In the genomic region with DNA sequence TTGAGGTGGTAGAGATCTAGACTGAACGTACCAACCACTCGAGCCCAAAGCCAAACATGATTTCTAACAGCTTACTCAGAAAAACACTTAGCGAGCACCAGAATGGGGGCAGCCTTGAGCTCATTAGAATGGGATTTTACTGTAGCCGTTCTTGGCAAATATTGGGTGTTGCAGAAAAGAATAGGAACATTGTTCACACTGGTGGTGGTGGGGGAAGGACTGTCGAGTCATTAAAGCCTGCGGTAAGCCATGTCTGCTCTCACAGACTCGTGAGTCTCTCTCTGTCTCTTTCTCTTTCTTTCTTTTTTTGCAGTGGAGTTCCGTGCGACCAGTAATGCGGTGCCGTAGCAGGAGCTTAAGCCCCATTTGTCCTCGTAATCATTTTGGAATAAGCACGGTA, we compare ENCODE assay signal across 10 mouse cellular contexts. TPM values are rescaled to one million over a fixed set of nuclear protein-coding genes. Genes with fewer than 3 reads are reported as not detected.
DNase-seq lines count a peak whose midpoint lies in the region; ATAC-seq and TF ChIP-seq lines count a peak whose summit lies in the region.
"Had no signal": no experiment of that assay in that cellular context is flagged by ENCODE, and none has a peak within 500 bp of the region (broad histone marks: within the 10 kb centered on the region; RNA-seq: fewer than 3 reads in every experiment).

No protein-coding gene starts in this region.

- intact Hi-C loops in left cerebral cortex, adult 2 months (cut with DNase I), result no loop called here
- intact Hi-C loops in heart, postnatal 25 days (cut with DNase I), result no loop called here

- H3K27ac ChIP-seq in left cerebral cortex, adult 2 months, result no peak overlapping the region

- no peak for DNase-seq in frontal cortex, postnatal 14 days (ENCODE audit: low spot score in 2 of 2)
- peak; percentile 60 for DNase-seq in retina, postnatal 1 day
- DNase-seq in retina, embryonic 14.5 days (ENCODE audit: low spot score), result no peak
- DNase-seq in left cerebral cortex, adult 2 months (ENCODE audit: extremely low spot score in 1 of 2, low spot score in 2 of 2), result no peak
- DNase-seq in telencephalon, adult 2 months (ENCODE audit: low read depth, low spot score), result peak; percentile 39
- no peak for DNase-seq in right cerebral cortex, postnatal 36 days (ENCODE audit: low spot score in 2 of 2)
- DNase-seq in heart, postnatal 25 days (ENCODE audit: low spot score), result no peak
- DNase-seq: cerebellum, postnatal 25 days; liver, postnatal 0 days had no signal

- TF ChIP-seq CTCF in left cerebral cortex, adult 2 months (IDR thresholded peaks at IDR 0.05), result no peak; the same call in 1 of the 2 replicates

- peak overlapping the region; percentile 30 for H3K4me3 ChIP-seq in left cerebral cortex, adult 2 months

- ATAC-seq in frontal cortex, adult (ENCODE audit: low TSS enrichment), result peak; percentile 69
- ATAC-seq: liver, postnatal 0 days had no signal

RNA-seq across cellular contexts. Expression of a gene that starts 25.4 kb away (rescaled TPM):
- not detected for total RNA-seq in left cerebral cortex, adult 2 months (2021)
- total RNA-seq in heart, postnatal 25 days (2021), result under 1 TPM; 0.42 to 0.59 TPM

RNA-seq across cellular contexts. Expression of a gene that starts 29.0 kb away (rescaled TPM):
- 10 to 100 TPM; 39.8 to 42.9 TPM for total RNA-seq in left cerebral cortex, adult 2 months (2021)
- 10 to 100 TPM; 88.1 to 93.4 TPM for total RNA-seq in heart, postnatal 25 days (2021)

RNA-seq across cellular contexts. Expression of a gene that starts 44.3 kb away (rescaled TPM):
- not detected for total RNA-seq in left cerebral cortex, adult 2 months (2021)
- under 1 TPM in 1 of 2 experiments, not detected in 1; 0.08 TPM for total RNA-seq in heart, postnatal 25 days (2021)

Comparison
In these comparisons a context has a peak if more than half of its experiments do, and no peak if none do; other contexts are left out.
1. DNase-seq: peak in retina, postnatal 1 day (single experiment) and telencephalon, adult 2 months (single experiment); none in frontal cortex, postnatal 14 days (0 of 2), retina, embryonic 14.5 days (single experiment), left cerebral cortex, adult 2 months (0 of 2), right cerebral cortex, postnatal 36 days (0 of 2) and heart, postnatal 25 days (single experiment).